Mouse (Mus musculus) liver (tissue): ENCODE measurements around the gene Hipk1.

Experiments
- DNase-seq: peaks from one replicate; pipeline ENCODE4 v3.0.0-alpha.2; 2020; ENCODE audit warnings: mixed read lengths

Hipk1 gene

DNA sequence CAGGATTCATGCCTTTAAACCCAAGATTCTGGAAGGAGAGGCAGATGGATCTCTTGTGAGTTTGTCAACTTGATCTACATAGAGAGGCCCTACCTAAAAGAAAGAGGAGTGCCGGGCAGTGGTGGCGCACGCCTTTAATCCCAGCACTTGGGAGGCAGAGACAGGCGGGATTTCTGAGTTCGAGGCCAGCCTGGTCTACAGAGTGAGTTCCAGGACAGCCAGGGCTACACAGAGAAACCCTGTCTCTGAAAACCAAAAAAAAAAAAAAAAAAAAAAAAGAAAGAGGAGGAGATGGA, 696 bp upstream of the Hipk1 start:
- peak; percentile 34 for DNase-seq

DNA sequence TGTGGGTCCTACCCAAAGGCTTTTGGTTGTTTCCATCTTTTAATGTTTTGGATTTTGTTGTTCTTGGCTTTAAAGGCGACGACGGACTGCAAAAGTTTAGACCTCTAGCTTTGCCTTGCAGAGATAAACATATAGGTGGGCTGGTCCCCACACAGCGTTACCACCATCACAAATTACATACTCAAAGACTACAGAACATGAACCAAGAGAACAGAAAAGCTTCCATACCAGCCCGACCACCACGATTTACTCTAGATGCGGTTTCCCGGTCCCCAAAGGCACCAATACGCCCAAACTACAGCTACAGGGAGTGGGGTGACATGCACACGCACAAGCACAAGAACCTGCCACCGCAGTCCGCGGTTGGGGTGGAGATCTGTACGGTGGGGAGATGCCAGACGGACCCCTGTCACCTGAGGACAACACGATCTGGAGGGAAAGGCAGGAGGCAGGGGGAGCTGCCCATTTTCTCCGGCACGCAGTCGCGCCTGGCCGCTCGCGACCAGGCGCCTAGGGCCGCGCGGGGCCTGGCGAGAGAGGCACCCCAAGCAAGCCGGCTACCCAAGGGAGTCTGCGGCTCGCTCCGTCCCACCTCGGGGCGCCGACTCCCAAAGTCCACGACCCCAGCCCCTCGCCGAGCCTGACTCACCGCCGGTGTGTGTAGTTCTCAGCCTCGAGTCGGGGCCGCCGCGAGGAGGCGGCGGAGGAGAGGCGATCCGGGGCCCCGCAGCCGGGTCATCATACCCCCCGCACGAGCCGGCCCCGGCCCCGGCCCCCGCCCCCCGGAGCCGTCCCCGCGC, 817 bp downstream of the Hipk1 start:
- peak; percentile 59 for DNase-seq

DNA sequence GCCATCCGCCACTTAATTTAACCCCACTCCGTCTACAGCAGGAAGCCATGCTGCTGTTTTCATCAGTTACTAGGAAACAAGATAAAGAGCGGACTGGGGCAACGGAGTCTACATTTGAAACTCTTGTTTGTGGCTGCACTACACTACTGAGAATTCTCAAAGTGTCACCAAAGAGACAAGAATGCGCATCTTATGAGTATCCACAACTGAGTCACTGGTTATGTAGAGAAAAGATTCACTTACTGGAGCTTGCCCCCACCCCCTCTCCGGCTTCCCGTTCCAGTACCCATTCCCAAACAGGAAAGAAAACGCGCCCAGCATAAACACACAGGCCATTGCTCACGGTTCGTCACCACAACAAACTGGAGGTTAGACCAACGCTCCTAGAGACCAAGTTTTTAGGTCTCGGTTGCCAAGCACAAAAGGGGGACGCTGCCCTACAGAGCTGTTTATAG, 1.4 kb downstream of the Hipk1 start:
- peak; percentile 62 for DNase-seq

DNA sequence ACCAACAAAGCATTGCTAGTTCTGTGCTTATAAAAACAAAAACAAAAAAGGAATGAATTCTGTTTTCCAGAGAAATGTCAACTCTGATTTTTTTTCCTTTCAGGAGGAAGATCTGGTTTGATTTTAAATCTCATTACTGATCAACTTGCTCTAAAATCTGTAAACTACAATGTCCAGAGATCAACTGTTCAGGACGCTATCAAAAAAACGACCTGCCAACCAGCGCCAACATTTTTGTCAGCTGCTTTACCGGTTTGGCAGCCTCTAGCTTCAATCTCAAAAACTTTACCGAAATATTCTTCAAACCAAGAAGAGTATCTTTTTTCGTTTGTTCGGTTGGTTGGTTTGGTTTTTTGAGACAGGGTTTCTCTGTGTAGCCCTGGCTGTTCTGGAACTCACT, 2.3 kb downstream of the Hipk1 start:
- no peak for DNase-seq

DNA sequence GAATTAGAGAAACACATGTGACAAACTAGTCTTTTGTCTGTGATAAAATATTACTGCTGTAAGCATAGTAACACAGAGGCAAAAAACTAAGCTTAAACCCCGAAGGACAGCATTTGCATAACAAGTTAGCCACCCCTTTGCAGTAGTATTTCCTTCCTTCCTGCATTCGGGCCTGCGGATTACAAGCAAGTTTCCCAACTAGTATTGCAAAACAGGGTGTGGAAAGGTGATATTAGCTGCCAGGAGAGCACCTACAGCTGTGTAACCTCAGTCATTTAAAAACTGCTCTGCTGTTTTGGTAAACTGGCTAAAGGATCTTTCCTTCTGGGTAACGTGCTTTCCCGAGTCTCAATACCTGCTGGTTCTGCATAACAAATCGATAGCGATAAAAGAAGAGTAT, 4.1 kb downstream of the Hipk1 start:
- no peak for DNase-seq

DNA sequence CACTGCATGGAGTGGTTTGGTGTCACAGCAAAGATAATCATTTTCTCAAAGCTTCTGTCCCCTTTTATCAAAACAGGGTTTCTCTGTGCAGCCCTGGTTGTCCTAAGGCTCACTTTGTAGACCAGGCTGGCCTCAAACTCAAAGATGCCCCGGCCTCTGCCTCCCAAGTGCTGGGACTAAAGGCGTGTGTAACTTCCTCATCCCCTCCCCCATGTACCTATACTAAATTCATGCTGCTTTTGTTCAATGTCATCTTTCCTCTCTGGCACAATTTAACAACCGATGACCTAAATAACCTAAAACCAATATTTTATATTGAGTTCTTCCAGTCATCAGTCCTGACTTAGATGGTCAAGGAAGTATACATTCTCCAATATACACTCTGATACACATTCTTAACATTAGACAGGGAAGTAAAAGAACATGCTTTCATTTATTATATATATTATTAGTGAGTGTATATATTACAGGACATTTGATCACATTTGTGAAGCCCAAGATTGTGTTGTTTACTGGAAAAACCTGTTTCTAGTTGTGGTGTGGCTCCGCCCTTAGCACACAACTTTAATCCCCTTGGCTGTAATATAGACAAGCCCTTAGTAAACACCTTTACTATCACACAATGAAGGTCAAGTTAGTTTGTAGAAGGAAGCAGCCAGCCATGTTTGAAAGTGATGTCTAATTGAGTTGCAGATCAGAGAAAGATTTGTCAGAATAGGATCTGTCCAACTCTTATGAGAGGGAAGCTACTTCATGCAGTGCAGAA, 8.3 kb downstream of the Hipk1 start:
- no peak for DNase-seq

DNA sequence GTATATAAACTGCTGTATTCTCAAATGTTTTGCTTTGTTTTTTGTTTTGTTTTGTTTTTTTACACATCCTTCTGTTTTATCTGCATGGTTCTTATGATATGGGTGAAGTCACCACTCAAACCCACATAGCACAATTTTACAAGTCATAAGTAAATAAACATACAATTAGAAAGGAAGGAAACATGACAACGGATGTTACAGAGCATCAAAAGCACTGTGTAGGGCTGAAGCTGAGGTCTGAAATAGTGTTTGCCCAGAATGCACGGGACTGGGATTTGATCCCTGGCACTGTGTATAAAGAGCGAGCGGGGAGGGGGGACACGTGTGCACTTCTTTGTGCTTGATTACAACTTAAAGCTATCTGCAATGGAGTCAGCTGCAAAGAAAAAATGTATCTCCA, 10.6 kb downstream of the Hipk1 start:
- no peak for DNase-seq

DNA sequence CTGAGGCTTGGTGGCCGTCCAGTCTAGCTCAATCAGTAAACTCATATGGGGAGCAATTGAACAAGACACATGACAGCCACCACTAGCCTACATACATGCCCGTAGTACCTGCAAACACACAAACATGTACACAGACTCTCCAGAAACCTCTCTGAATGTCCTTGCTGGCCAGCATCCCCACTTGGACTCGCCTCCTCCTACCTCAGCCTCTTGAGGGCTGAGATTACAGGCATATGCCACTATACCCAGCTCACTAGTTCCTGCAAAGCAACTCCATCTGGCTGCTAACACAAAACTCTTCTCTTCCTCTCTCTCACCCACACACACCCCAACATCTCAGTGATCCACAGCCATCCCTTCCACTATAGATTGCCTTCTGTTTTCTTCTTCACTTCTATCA, 11.1 kb downstream of the Hipk1 start:
- DNase-seq = no peak

DNA sequence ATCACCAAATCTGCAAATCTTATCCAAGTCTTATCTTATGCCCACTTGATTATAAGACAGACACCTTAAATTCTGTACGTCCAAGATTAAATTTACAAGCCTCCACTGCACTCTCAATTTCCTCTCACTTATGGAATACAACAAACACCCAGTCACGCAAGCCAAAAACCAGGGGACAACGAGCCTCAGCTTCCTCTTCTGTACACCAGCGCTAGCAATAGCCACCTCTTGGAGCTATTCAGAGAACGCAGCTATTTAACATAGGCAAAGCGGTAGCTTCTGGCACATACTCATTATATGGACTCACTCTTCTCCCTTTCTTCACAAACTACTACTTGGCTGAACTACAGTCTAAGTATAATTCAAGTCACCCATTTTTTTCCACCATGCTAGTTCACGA, 12.2 kb downstream of the Hipk1 start:
- DNase-seq = no peak

DNA sequence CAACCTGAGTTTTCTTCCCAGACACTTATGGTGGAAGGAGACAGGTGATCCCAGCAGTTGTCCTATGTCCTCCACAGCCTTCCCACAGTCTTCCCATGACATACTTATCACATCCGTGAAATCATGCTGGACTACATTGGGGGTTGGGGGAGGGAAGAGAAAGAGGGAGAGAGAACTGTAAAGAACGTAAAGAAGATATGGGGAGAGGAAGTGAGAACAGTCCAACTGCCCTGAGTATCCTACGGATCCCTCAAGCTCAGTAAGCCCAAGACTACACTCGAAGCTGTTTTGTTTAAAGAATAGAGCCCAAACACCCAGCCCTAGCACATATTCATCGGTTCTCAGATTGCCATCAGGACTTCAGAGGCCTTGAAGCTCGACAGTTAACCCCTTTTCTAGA, 12.7 kb downstream of the Hipk1 start:
- no peak for DNase-seq

DNA sequence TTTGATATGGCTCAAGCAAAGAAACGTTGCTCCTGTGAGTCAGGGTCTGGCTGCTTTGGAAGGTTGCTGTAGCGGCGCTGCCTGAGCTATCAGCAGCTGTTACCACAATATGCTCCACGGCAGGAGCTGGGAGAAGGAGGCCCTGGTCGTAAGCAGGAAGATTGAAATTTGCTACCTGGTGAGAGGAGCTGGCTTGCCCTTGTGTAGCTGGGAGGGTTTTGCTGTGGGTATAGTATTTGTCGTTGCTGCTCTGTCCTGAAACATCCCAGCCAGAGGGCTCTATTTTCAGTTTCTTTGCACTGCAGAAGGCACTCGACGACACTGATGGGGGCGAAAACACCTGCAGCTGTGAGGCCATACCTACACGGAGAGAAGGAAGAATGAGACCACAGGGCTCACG, 13.4 kb downstream of the Hipk1 start:
- no peak for DNase-seq

DNA sequence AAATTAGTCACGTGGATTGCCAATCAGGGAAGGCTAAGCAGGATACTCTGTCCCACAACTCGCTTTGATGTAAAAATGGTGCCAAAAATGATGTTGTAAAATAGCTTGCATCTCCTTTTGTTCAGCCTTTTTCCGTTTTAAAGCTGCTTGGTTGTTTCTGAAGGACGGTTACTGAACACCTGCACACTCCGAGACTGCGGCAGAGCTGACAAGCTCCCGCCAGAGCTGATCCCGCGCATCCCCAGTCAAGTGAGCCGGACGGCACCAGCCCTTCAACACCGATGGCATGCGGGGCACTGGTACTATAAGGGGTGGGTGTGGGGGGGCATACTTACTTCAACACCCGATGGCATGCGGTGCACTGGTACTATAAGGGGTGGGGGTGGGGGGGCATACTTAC, 17.4 kb downstream of the Hipk1 start:
- no peak for DNase-seq

DNA sequence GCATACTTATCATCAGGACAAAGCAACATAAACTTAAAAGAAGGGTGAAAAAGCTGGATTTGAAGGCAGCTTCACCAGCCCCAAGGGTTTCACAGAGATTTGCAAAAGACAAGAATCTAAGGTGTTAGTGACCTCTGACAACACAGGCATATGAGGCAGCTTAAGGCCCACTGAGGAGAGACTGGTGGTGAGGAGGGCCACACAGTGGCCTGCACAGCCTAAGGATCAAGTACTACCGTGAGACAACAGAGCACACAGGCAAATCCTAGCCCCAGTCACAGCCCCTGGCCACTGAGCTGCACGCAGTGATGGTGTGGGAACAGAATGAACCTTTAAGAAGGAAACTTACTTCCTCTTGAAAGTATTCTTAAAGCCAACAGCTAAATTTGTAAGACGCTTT, 17.9 kb downstream of the Hipk1 start:
- DNase-seq = no peak

DNA sequence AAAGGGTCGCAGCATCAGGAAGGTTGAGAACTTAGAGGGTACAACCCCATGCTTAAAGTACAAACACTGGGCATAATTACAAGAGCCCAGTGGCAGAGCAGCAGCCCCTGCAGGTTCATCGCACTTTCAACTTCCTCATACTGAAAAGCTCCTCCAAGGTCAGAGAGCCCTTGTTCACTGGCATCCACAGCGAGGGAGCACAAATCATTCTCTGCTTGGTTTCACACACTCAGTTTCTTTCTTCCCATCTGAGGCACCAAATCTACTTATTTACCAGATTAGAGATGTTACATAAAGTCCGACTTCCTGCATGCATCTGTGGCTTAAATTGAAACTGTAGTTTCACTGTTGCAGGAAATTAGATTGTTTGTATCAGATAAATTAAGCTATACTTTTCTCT, 18.5 kb downstream of the Hipk1 start:
- no peak for DNase-seq

DNA sequence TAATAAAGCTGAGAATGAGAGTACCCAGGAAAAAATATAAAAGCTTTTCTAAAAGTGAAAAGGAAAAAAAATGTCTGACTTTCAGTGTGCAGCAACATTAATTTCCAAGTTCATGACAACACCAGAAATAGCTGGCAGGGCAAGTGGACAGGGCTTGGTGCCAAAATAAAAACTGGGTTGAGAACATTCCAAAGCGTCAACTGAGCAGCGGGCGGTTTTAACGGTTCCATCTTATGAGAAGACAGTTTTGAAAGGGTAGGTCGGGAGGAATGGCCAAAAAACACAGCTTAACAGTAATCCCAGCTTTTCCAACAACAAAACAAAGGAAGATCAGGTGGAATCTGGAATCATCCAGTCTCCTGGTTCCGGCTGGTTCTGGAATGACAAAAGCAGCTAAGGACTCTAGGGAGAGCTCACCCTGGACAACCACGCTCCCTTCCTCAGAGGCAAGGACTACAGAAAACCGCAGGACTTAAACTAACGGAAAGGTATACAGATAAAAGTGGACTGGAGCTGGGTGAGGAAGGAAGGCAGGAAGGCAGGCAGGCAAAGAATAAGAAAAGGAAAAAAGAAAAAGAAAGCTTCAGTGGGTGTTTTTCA, 19.7 kb downstream of the Hipk1 start:
- DNase-seq = no peak

DNA sequence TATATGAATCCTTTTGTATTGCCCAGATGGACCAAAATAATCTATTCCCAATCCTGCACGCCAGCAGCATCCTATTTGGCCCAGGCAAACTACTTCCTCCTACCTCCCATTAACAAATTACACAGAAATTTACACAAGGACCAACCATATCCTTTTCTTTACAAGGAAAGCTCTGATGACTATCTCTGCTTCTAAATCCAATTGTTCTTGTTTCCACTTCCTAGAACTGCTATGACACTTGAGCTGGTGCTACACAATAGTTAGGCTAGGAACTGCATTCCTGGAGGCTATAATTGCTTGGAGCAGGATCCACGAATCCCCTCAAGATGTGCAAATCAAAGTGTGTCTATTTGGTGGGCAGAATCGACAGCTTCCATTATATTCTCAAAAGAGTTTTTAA, 24.6 kb downstream of the Hipk1 start:
- DNase-seq = no peak

DNA sequence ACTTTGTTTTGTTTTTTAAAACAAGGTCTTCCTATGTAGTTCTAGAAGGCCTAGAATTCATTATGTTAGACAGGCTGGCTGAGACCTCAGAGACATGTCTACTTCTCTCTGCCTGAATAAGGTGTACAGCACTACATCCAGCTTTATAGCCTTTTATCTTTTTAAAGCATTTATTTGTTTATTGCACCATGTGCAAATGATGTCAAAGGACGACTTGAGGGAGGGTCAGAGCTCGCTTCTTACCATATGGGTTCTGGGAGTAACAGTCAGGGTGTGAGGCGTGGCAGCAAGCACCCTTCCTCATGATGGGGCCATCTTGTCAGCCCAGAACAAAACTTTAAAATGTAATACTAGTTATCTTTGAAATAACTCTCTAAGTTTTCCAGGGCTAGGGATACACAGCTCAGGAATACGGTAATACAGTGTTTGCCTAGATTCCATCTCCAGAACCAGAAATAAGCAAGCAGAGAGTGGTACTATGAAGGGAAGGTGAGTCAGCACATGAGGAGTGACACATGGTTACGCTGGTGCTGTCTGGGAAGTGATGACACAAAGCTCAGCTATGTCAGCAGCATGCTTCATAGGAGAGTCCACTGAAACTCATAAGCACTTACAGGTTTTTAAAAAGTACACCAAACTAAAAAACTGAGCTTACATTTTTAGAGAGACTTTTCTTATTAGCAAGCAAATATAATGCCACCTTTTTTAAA, 31.9 kb downstream of the Hipk1 start:
- DNase-seq = no peak

DNA sequence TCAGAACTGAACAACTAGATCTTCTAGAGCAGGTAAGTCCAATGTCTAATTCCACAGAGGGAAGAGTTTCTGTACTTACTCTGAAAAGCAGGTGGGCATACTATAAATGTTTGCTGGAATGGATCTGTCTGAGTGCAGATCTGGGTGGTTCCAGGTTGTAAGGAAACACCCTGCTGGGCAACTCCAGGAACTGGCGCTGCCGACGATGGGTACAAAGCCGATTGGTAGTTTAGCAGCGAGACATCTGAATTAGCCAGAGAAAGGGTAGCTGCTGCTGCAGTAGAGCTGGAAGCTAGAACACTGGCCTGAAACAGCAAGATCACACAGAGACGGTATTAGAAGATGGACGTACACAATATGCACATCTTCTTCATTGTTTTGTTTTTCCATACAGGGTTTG, 32.9 kb downstream of the Hipk1 start:
- no peak for DNase-seq

DNA sequence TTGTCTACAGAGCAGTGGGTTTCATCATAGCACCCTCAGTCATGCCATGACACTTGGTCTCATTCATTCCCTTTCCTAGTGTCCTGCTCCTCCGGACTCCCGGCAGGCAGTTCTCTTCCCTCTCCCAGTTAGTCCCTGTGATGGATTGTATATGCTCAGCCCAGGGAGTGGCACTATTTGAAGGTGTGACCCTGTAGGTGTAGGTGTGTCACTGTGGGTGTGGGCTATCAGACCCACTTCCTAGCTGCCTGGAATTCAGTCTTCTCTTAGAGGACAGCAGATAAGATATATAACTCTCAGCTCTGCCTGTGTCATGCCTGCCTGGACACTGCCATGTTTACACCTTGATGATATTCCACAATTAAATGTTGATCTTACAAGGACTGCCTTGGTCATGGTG, 34.4 kb downstream of the Hipk1 start:
- no peak for DNase-seq

DNA sequence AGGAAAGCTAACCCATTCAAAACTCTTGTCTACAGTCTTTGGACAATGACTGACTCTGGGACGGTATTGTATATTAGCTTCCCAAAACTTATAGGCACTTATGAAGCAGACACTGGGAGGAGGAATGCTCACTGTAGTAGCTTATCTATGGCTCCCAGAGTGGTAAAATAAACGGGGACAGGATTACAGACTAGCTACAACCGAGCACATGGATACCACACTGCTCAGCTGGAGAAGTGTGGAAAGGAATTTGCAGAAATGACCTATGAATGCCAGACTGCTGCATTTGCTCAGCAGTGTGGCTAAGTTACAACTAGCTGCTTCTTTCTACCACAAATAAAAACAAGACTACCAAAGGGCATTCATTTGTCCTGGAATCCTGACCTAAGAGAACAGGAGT, 36.0 kb downstream of the Hipk1 start:
- DNase-seq = no peak

DNA sequence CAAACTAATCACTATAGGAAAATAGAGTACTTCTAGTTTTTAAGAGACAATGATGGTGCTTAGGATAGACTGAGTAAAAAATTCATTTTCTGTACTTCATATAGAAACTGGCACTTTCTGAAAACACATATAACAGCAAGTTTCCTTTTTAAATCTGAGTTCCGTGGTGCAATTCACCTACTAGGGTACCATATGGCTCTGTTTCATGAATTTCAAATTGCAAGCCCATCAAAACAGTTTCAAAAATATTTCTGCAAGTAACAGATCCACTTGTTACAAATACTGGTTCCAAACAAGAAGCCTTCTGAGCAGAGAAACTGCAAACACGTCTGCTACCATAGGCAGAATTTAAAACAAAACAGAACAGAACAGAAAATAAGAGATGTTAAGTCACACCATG, 39.8 kb downstream of the Hipk1 start:
- no peak for DNase-seq

DNA sequence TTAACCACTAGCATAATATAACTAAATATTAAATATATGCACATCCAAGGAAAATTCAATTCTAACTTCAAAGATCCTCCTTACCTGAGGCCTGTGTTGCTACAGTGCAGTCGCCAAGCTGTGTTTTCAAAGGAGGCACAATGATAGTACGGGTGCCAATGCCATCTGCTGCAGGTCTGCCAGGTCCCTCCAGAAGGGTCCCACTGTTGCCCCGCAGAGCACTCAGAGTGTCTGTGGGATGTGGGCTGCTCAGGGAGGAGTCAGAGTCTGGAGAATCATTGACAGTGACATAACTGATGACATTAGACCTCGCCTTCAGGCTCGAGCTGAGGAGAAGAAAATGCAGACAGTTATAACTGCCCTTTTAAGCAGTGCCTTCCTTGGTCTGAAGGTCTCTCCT, 44.7 kb downstream of the Hipk1 start:
- no peak for DNase-seq

DNA sequence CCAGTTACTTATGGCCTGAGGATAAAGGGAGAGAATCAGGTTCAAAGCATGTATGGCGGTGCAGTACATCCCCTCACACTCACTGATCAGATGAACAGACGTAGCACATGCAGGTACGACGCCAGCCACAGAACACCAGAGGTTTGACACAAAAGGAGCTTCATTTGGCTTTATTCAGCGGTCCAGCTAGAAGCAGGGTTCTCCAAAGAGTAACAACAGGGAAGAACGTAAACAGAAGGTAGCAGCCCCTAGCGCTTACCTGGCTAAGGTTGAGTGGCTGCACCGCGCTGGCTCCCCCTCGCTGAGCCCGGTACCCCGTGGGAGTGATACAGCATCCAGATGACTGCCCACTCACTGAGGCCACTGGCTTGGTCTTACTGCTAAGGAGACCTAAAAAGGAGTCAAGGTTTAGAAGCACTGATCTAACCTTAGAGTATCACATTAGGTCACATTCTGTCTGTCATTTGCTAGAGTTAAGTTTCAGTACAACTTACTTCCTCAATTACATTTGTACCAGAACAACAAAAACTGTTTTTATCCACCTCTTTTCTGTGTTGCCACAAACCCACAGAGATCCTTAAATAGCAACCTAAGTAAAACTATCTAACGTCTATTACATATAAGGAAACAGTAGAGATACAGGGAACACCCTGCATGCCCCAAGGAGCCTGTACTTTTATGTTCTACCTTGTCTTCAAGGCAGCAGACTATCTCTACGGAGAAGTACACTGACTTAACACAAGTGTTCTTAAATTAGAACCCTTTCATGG, 46.2 kb downstream of the Hipk1 start:
- DNase-seq = no peak
